Mouse (Mus musculus) stomach, embryonic 15.5 days (tissue): ENCODE results near the gene Akap9. TPM values are rescaled to one million over a fixed set of nuclear protein-coding genes. Genes with fewer than 3 reads are reported as not detected.
A peak's percentile ranks its signal among the peaks of the same experiment; 100 is the strongest.
"Not testable (repeated sequence)": the region's sequence is repeated elsewhere in the genome, so short reads cannot be mapped to it uniquely, and the experiment has no call there.

Source experiments
- ATAC-seq: fragments of 200-750 bp; cut with Nextera tagmentation; 2 replicates; pipeline ENCODE4 v1.8.0; 2017; ENCODE audit warnings: low read depth, moderate number of reproducible peaks, moderate TSS enrichment; ENCODE audit not compliant: insufficient read depth, low FRiP score
- H3K27ac ChIP-seq: fragments of 300-500 bp; sonication (generic); 2 replicates; pipeline ENCODE4 v1.5.1; 2015; ENCODE audit warnings: mild to moderate bottlenecking, inconsistent platforms
- H3K27me3 ChIP-seq: fragments of 300-500 bp; sonication (generic); replicated peaks from 2 replicates; pipeline ENCODE4 v1.6.1; 2015; ENCODE audit warnings: inconsistent platforms
- H3K36me3 ChIP-seq: fragments of 300-500 bp; sonication (generic); 2 replicates; pipeline ENCODE4 v1.6.1; 2015; ENCODE audit warnings: inconsistent platforms
- H3K4me1 ChIP-seq: fragments of 300-500 bp; sonication (generic); 2 replicates; pipeline ENCODE4 v1.6.1; 2015; ENCODE audit warnings: inconsistent platforms
- H3K4me2 ChIP-seq: fragments of 300-500 bp; sonication (generic); 2 replicates; pipeline ENCODE4 v1.6.1; 2015; ENCODE audit warnings: mild to moderate bottlenecking, inconsistent platforms
- H3K4me3 ChIP-seq: fragments of 300-500 bp; sonication (generic); replicated peaks from 2 replicates; pipeline ENCODE4 v1.5.1; 2015; ENCODE audit warnings: inconsistent platforms
- H3K9ac ChIP-seq: fragments of 300-500 bp; sonication (generic); 2 replicates; pipeline ENCODE4 v1.6.1; 2015; ENCODE audit warnings: inconsistent platforms
- H3K9me3 ChIP-seq: fragments of 300-500 bp; sonication (generic); 2 replicates; pipeline ENCODE4 v1.6.1; 2016; ENCODE audit warnings: inconsistent platforms
- WGBS: fragments of 180-500 bp; shearing (Covaris S2); methylation state at CpG from one replicate; pipeline ENCODE4 v1.1.7; 2015; 5-methylcytosine and 5-hydroxymethylcytosine counted together
- polyA plus RNA-seq: library from polyadenylated mRNA; unstranded; fragments of >200 nt; fragmentation: Nextera tagmentation; extraction: Ambion mirVana; gene quantifications from 2 replicates; pipeline ENCODE4 v1.2.1, GENCODE M21; 2015

Akap9 gene
- polyA plus RNA-seq, 1 experiment from 2014 or later = 154 TPM

DNA sequence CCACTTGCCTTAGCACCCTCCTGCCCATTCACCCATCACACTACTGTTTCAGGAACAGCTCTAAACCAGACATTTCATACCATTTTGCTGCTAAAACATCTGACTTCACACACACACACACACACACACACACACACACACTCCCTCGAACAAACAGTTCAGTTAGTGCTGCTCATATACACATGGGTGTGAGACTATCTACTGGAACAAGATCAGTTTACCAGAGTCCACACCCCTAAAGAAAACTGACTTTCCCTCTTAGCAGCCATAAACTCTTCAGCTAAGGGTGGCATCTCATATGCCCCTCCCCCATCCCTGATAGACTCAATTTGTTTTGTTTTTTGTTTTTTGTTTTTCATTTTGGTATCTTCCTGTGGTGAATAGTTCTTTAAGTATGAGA lies 92.2 kb downstream of the Akap9 start:
- Histone ChIP-seq H3K4me1 (no peaks in the 10 kb centered on the region), H3K4me2 (no peak overlapping the region), H3K27ac (no peak overlapping the region), H3K9me3 (no peaks in the 10 kb centered on the region), H3K36me3 (no peaks in the 10 kb centered on the region; the same call in 1 of the 2 replicates), H3K9ac (no peak overlapping the region), H3K27me3 (no peaks in the 10 kb centered on the region), H3K4me3 (no peak overlapping the region)
- ATAC-seq = no peak
- 69% methylated on average over 1 of the region's 1 CpGs for WGBS

DNA sequence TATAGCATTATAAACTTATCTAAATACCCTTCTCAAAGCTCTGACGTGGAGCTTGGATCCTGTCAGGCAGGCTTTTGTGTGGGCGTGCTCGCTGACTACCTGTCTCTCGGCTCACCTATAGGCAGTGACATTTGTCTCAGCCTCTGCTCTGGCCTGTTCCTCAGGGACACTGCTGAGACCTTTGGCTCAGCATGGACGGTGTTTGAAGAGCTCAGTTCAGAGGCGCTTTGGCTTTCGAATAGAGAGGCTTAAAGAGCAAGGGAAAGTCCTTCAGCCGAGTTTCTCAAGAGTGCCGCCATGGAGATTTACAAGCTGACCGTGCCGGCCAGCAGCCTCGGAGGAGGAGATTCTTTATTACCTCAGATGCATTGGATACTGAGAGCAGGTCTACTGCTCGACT lies 95.3 kb downstream of the Akap9 start:
- Histone ChIP-seq H3K36me3 (no peaks in the 10 kb centered on the region; the same call in 1 of the 2 replicates), H3K4me1 (no peaks in the 10 kb centered on the region), H3K4me3 (no peak overlapping the region), H3K27me3 (no peaks in the 10 kb centered on the region), H3K9me3 (no peaks in the 10 kb centered on the region), H3K27ac (0 out of 2 replicates have a peak overlapping the region, but pooled peaks have one; percentile 31), H3K9ac (no peak overlapping the region), H3K4me2 (no peak overlapping the region)
- ATAC-seq = 0 out of 2 replicates have a peak, but pooled peaks have one; percentile 53
- WGBS = 62% methylated on average over 13 of the region's 13 CpGs

GRCm38 (mm10) chr5:4023742-4024681 lies 96.2 kb downstream of the Akap9 start:
- no peaks in the 10 kb centered on the region for H3K9me3 ChIP-seq
- no peaks in the 10 kb centered on the region for H3K4me1 ChIP-seq
- H3K27me3 ChIP-seq = no peaks in the 10 kb centered on the region
- no peak overlapping the region for H3K9ac ChIP-seq
- 49% methylated on average over 16 of the region's 16 CpGs for WGBS
- no peak overlapping the region for H3K4me3 ChIP-seq
- peak overlapping the region; percentile 80; the same call in 1 of the 2 replicates for H3K27ac ChIP-seq
- H3K4me2 ChIP-seq = peak overlapping the region; percentile 35
- no peak for ATAC-seq
- no peaks in the 10 kb centered on the region; the same call in 1 of the 2 replicates for H3K36me3 ChIP-seq

- H3K9ac ChIP-seq = no peak overlapping the region
- no peaks in the 10 kb centered on the region for H3K27me3 ChIP-seq
- H3K4me1 ChIP-seq = no peaks in the 10 kb centered on the region
- 36% methylated on average over 4 of the region's 4 CpGs for WGBS
- H3K9me3 ChIP-seq = no peaks in the 10 kb centered on the region
- H3K27ac ChIP-seq = 0 out of 2 replicates have a peak overlapping the region, but pooled peaks have one; percentile 80
- ATAC-seq = no peak
- peak overlapping the region; percentile 35; the same call in 1 of the 2 replicates for H3K4me2 ChIP-seq
- H3K36me3 ChIP-seq = peaks cover 1% of the 10 kb centered on the region; the same call in 1 of the 2 replicates
- H3K4me3 ChIP-seq = no peak overlapping the region
Measured at GRCm38 (mm10) chr5:4024727-4025126, 96.9 kb downstream of the Akap9 start.

DNA sequence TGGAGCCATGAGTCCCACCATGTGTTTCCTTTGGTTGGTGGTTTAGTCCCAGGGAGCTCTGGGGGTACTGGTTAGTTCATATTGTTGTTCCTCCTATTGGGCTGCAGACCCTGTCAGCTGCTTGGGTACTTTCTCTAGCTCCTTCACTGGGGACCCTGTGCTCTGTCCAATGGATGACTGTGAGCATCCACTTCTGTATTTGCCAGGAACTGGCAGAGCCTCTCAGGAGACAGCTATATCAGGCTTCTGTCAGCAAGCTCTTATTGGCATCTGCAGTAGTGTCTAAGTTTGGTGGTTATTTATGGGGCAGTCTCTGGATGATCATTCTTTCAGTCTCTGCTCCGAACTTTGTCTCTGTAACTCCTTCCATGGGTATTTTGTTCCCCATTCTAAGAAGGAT lies 98.5 kb downstream of the Akap9 start:
- not testable (repeated sequence) for H3K4me3 ChIP-seq, H3K27ac ChIP-seq, ATAC-seq, H3K9me3 ChIP-seq, H3K9ac ChIP-seq, H3K36me3 ChIP-seq, H3K27me3 ChIP-seq, H3K4me2 ChIP-seq, H3K4me1 ChIP-seq
- WGBS = 96% methylated on average over 1 of the region's 1 CpGs

GRCm38 (mm10) chr5:4028486-4029173 lies 100.8 kb downstream of the Akap9 start:
- Histone ChIP-seq H3K9me3 (no peaks in the 10 kb centered on the region), H3K4me1 (no peaks in the 10 kb centered on the region), H3K27ac (no peak overlapping the region), H3K27me3 (no peaks in the 10 kb centered on the region), H3K4me2 (no peak overlapping the region), H3K36me3 (peaks cover 9% of the 10 kb centered on the region; the same call in 1 of the 2 replicates), H3K9ac (no peak overlapping the region), H3K4me3 (no peak overlapping the region)
- WGBS = 94% methylated on average over 6 of the region's 6 CpGs
- no peak for ATAC-seq

- H3K4me1 ChIP-seq = no peaks in the 10 kb centered on the region
- 74% methylated on average over 4 of the region's 4 CpGs for WGBS
- no peaks in the 10 kb centered on the region for H3K27me3 ChIP-seq
- no peak overlapping the region for H3K4me2 ChIP-seq
- no peaks in the 10 kb centered on the region for H3K9me3 ChIP-seq
- H3K36me3 ChIP-seq = peaks cover 20% of the 10 kb centered on the region
- no peak overlapping the region for H3K4me3 ChIP-seq
- H3K27ac ChIP-seq = no peak overlapping the region
- no peak for ATAC-seq
- H3K9ac ChIP-seq = no peak overlapping the region
Measured at GRCm38 (mm10) chr5:4031846-4032245, 104.0 kb downstream of the Akap9 start.

DNA sequence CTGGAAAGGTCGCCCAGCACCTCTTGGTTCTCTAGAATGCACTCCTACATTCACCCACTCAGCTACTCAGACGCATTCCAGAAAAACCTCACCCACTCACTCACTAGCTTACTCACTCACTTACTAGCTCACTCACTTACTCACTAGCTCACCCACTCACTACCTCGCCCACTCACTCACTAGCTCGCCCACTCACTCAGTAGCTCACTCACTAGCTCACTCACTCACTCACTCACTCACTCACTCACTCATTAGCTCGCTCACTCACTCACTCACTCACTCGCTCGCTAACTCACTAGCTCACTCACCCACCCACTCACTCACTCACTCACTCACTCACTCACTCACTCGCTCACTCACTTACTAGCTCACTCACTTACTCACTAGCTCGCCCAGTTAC lies 108.8 kb downstream of the Akap9 start:
- WGBS = 92% methylated on average over 9 of the region's 9 CpGs
- H3K9me3 ChIP-seq = no peaks in the 10 kb centered on the region
- H3K27me3 ChIP-seq = no peaks in the 10 kb centered on the region
- no peaks in the 10 kb centered on the region for H3K4me1 ChIP-seq
- H3K4me3 ChIP-seq = no peak overlapping the region
- peaks cover 21% of the 10 kb centered on the region for H3K36me3 ChIP-seq
- no peak overlapping the region for H3K4me2 ChIP-seq
- no peak overlapping the region for H3K9ac ChIP-seq
- H3K27ac ChIP-seq = no peak overlapping the region
- ATAC-seq = no peak

- H3K36me3 ChIP-seq = peaks cover 29% of the 10 kb centered on the region
- H3K9ac ChIP-seq = no peak overlapping the region
- H3K4me3 ChIP-seq = no peak overlapping the region
- no peak overlapping the region for H3K4me2 ChIP-seq
- no peak overlapping the region for H3K27ac ChIP-seq
- no peak for ATAC-seq
- H3K4me1 ChIP-seq = no peaks in the 10 kb centered on the region
- H3K27me3 ChIP-seq = no peaks in the 10 kb centered on the region
- H3K9me3 ChIP-seq = no peaks in the 10 kb centered on the region
- 88% methylated on average over 8 of the region's 8 CpGs for WGBS
Measured at GRCm38 (mm10) chr5:4039351-4039750, 111.5 kb downstream of the Akap9 start.

DNA sequence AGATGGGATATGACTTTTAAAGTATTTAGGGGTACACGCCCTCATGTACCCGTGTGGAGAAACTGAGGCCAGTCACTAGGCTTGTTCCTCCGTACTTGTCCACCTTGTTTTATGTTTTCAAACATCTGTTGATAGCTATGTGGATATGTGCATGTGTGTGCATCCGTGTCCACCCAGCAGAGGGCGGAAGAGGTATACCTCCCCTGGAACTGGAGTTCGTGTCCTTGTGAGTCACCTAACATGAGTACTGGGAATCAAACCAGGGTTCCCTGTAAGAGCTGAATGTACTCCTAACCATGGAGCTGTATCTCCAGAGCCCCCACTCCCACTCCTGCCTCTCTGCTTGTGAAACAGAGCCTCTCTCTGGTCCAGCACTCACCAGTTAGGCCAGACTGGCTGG lies 112.5 kb downstream of the Akap9 start:
- Histone ChIP-seq H3K27me3 (no peaks in the 10 kb centered on the region), H3K4me2 (no peak overlapping the region), H3K4me1 (no peaks in the 10 kb centered on the region), H3K4me3 (no peak overlapping the region), H3K36me3 (peaks cover 27% of the 10 kb centered on the region), H3K9me3 (no peaks in the 10 kb centered on the region), H3K27ac (no peak overlapping the region), H3K9ac (no peak overlapping the region)
- ATAC-seq = no peak
- WGBS = 88% methylated on average over 6 of the region's 6 CpGs

DNA sequence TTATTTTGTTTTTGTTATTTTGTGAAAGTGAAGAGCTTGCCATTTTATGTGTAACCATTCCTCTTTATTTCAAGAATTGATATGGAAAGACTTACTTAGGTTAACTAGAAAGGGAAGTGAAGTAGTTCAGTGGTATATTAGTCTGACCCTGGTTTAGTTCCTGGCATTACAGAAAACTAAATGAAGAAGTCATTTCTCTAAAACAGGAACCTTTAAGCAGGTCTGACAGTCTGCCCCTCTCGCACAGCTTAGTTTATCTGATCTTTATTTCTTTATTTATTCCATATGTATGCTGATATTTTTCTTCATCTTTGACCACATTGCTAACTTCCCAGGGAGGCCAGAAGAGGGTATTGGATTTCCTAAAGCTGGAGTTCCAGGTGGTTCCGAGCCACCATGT lies 113.1 kb downstream of the Akap9 start:
- H3K4me3 ChIP-seq = no peak overlapping the region
- H3K9me3 ChIP-seq = no peaks in the 10 kb centered on the region
- H3K27me3 ChIP-seq = no peaks in the 10 kb centered on the region
- peaks cover 24% of the 10 kb centered on the region for H3K36me3 ChIP-seq
- ATAC-seq = no peak
- 87% methylated on average over 2 of the region's 2 CpGs for whole genome bisulfite sequencing
- no peaks in the 10 kb centered on the region for H3K4me1 ChIP-seq
- H3K27ac ChIP-seq = no peak overlapping the region
- no peak overlapping the region for H3K4me2 ChIP-seq
- H3K9ac ChIP-seq = no peak overlapping the region

GRCm38 (mm10) chr5:4060313-4060712 lies 132.5 kb downstream of the Akap9 start:
- no peak for ATAC-seq
- Histone ChIP-seq H3K36me3 (peaks cover 47% of the 10 kb centered on the region), H3K4me1 (no peaks in the 10 kb centered on the region), H3K27ac (no peak overlapping the region), H3K27me3 (no peaks in the 10 kb centered on the region), H3K4me2 (no peak overlapping the region), H3K4me3 (no peak overlapping the region), H3K9ac (no peak overlapping the region), H3K9me3 (no peaks in the 10 kb centered on the region)
- WGBS = 93% methylated on average over 8 of the region's 8 CpGs
